Mouse (Mus musculus): ENCODE measurements around the gene Map4k5. TPM values are rescaled to one million over a fixed set of nuclear protein-coding genes. Genes with fewer than 3 reads are reported as not detected.

Map4k5 gene
- polyA plus RNA-seq (2014; fragmentation: Illumina TruSeq; extraction: RNeasy Lipid Tissue Mini Kit (QIAGEN cat#74804); ENCODE audit: low replicate concordance): 21.5 TPM

DNA sequence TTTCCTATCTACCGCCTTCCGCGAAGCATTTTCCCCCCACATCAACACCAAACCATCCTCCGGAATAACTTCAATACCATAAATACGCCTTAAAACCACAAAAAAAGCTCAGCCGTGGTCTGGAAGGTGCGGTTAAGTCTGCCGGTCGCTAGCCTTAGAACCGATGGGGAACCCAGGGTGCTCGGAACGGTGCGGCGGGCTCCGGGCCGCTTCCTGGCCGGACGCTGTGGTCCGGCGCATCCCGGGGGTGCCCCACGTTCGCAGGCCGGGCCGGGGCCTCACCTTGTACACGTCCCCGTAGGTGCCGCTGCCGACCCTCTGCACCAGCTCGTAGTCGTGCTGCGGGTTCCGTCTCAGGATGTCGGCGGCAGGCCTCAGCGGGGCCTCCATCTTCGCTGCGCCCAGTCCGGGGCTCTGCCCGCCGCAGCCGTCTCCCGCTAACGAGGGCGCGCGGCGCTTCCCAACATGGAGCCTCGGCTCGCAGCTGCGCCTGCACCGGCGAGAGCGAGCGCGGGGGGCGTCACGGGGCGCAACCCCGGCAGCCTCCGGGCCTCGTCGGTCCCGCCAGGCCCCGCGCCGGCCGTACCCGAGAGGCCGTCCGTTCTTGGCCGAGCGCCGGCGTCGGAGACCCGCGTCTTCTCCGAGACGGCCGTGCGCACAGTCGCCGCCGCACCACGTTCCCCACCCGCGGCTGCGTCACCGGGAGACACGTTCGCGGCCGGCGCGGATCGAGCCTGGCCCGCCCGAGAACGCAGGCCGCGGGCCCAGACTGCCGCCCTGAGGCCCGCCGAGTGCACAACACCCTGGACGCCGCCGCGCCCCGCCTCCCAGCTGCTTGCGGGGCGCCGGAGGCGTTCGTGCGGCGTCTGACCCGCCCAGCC is at the start of gene Map4k5, which contains the start of gene Atl1:
TSS of gene Map4k5 (minus strand) at position 830 of the 881 bp plus-strand sequence.
TSS of gene Atl1 (plus strand) at position 244 of the 881 bp plus-strand sequence.

GRCm38 (mm10) chr12:69790530-69791505 is 102.2 kb downstream of the Map4k5 start, which contains the start of gene Cdkl1:
TSS of gene Cdkl1 (minus strand) at chr12:69791267.

Other genes with a start within 250 kb of the Map4k5 start
- 85.9 TPM for gene Sos2, start 211.3 kb downstream of the Map4k5 start, polyA plus RNA-seq (2014; fragmentation: Illumina TruSeq; extraction: RNeasy Lipid Tissue Mini Kit (QIAGEN cat#74804); ENCODE audit: low replicate concordance)
- 62.0 TPM for gene L2hgdh, start 168.3 kb downstream of the Map4k5 start, polyA plus RNA-seq (2014; fragmentation: Illumina TruSeq; extraction: RNeasy Lipid Tissue Mini Kit (QIAGEN cat#74804); ENCODE audit: low replicate concordance)
- 35.2 TPM for gene Atp5s, start 168.2 kb downstream of the Map4k5 start, polyA plus RNA-seq (2014; fragmentation: Illumina TruSeq; extraction: RNeasy Lipid Tissue Mini Kit (QIAGEN cat#74804); ENCODE audit: low replicate concordance)
- gene Cdkl1, start 101.9 kb downstream of the Map4k5 start, polyA plus RNA-seq (2014; fragmentation: Illumina TruSeq; extraction: RNeasy Lipid Tissue Mini Kit (QIAGEN cat#74804); ENCODE audit: low replicate concordance): 0.48 TPM
- 3.7 TPM for gene Atl1, start 586 bp downstream of the Map4k5 start, polyA plus RNA-seq (2014; fragmentation: Illumina TruSeq; extraction: RNeasy Lipid Tissue Mini Kit (QIAGEN cat#74804); ENCODE audit: low replicate concordance)
- 73.1 TPM for gene Sav1, start 93.8 kb upstream of the Map4k5 start, polyA plus RNA-seq (2014; fragmentation: Illumina TruSeq; extraction: RNeasy Lipid Tissue Mini Kit (QIAGEN cat#74804); ENCODE audit: low replicate concordance)
- 5.1 TPM for gene Nin, start 220.5 kb upstream of the Map4k5 start, polyA plus RNA-seq (2014; fragmentation: Illumina TruSeq; extraction: RNeasy Lipid Tissue Mini Kit (QIAGEN cat#74804); ENCODE audit: low replicate concordance)

All from small intestine, adult 10 weeks (tissue).